Mouse (Mus musculus) forebrain, embryonic 13.5 days (tissue): ENCODE results near the gene Ap2a1. TPM values are rescaled to one million over a fixed set of nuclear protein-coding genes. Genes with fewer than 3 reads are reported as not detected.
A peak's percentile ranks its signal among the peaks of the same experiment; 100 is the strongest.

ENCODE experiments used
- ATAC-seq: fragments of 200-750 bp; cut with Nextera tagmentation; 2 replicates; pipeline ENCODE4 v1.8.0; 2017
- H3K27ac ChIP-seq: fragments of 300-500 bp; sonication (generic); 2 replicates; pipeline ENCODE4 v1.5.1; 2015; ENCODE audit warnings: inconsistent platforms, mild to moderate bottlenecking, moderate library complexity
- H3K27me3 ChIP-seq: fragments of 300-500 bp; sonication (generic); 2 replicates; pipeline ENCODE4 v1.6.1; 2015; ENCODE audit warnings: mild to moderate bottlenecking, inconsistent platforms
- H3K36me3 ChIP-seq: fragments of 300-500 bp; sonication (generic); 2 replicates; pipeline ENCODE4 v1.6.1; 2015; ENCODE audit warnings: mild to moderate bottlenecking, inconsistent platforms; ENCODE audit not compliant: poor library complexity, severe bottlenecking
- H3K4me1 ChIP-seq: fragments of 300-500 bp; sonication (generic); 2 replicates; pipeline ENCODE4 v1.6.1; 2015; ENCODE audit warnings: inconsistent platforms
- H3K4me2 ChIP-seq: fragments of 300-500 bp; sonication (generic); 2 replicates; pipeline ENCODE4 v1.6.1; 2015; ENCODE audit warnings: inconsistent platforms, mild to moderate bottlenecking, moderate library complexity
- H3K4me3 ChIP-seq: fragments of 300-500 bp; sonication (generic); 2 replicates; pipeline ENCODE4 v1.5.1; 2015; ENCODE audit warnings: mild to moderate bottlenecking, inconsistent platforms
- H3K9ac ChIP-seq: fragments of 300-500 bp; sonication (generic); 2 replicates; pipeline ENCODE4 v1.6.1; 2015; ENCODE audit warnings: mild to moderate bottlenecking, inconsistent platforms
- H3K9me3 ChIP-seq: fragments of 300-500 bp; sonication (generic); replicated peaks from 2 replicates; pipeline ENCODE4 v1.6.1; 2016; ENCODE audit warnings: inconsistent platforms
- WGBS: fragments of 180-500 bp; shearing (Covaris S2); methylation state at CpG from one replicate; pipeline ENCODE4 v1.1.7; 2015; 5-methylcytosine and 5-hydroxymethylcytosine counted together
- polyA plus RNA-seq: library from polyadenylated mRNA; unstranded; fragments of >200 nt; fragmentation: Nextera tagmentation; extraction: Ambion mirVana; gene quantifications from 2 replicates; pipeline ENCODE4 v1.2.1, GENCODE M21; 2015

Ap2a1 gene
- polyA plus RNA-seq, 1 experiment from 2014 or later = 81.7 TPM

- no peak overlapping the region for H3K9ac ChIP-seq
- WGBS = 94% methylated on average over 15 of the region's 15 CpGs
- H3K27me3 ChIP-seq = no peaks in the 10 kb centered on the region
- ATAC-seq = no peak
- no peak overlapping the region for H3K4me3 ChIP-seq
- H3K27ac ChIP-seq = no peak overlapping the region
- no peaks in the 10 kb centered on the region for H3K4me1 ChIP-seq
- no peaks in the 10 kb centered on the region for H3K9me3 ChIP-seq
- H3K4me2 ChIP-seq = no peak overlapping the region
- peaks cover 100% of the 10 kb centered on the region for H3K36me3 ChIP-seq
Measured at GRCm38 (mm10) chr7:44908706-44909476, 20.4 kb downstream of the Ap2a1 start.

GRCm38 (mm10) chr7:44905430-44905829 is 23.9 kb downstream of the Ap2a1 start:
- no peak for ATAC-seq
- H3K4me1 ChIP-seq = peaks cover 15% of the 10 kb centered on the region
- no peak overlapping the region for H3K9ac ChIP-seq
- no peak overlapping the region for H3K4me3 ChIP-seq
- 93% methylated on average over 20 of the region's 20 CpGs for WGBS
- no peaks in the 10 kb centered on the region for H3K27me3 ChIP-seq
- H3K36me3 ChIP-seq = peaks cover 99% of the 10 kb centered on the region
- no peak overlapping the region for H3K4me2 ChIP-seq
- no peaks in the 10 kb centered on the region for H3K9me3 ChIP-seq
- no peak overlapping the region for H3K27ac ChIP-seq

- peak overlapping the region; percentile 28 for H3K4me3 ChIP-seq
- H3K36me3 ChIP-seq = peaks cover 80% of the 10 kb centered on the region
- peak overlapping the region; percentile 51 for H3K9ac ChIP-seq
- H3K27ac ChIP-seq = peak overlapping the region; percentile 49
- H3K9me3 ChIP-seq = no peaks in the 10 kb centered on the region
- peaks cover 42% of the 10 kb centered on the region for H3K4me1 ChIP-seq
- ATAC-seq = peak; percentile 44
- WGBS = 16% methylated on average over 21 of the region's 21 CpGs
- no peaks in the 10 kb centered on the region for H3K27me3 ChIP-seq
- peak overlapping the region; percentile 54 for H3K4me2 ChIP-seq
Measured at GRCm38 (mm10) chr7:44901230-44901722, 28.0 kb downstream of the Ap2a1 start.

GRCm38 (mm10) chr7:44900632-44901031 is 28.7 kb downstream of the Ap2a1 start:
- H3K9me3 ChIP-seq = no peaks in the 10 kb centered on the region
- H3K27me3 ChIP-seq = no peaks in the 10 kb centered on the region
- H3K4me2 ChIP-seq = peak overlapping the region; percentile 54; the same call in 1 of the 2 replicates
- WGBS = 88% methylated on average over 11 of the region's 11 CpGs
- H3K27ac ChIP-seq = peak overlapping the region; percentile 49; the same call in 1 of the 2 replicates
- no peak overlapping the region for H3K9ac ChIP-seq
- H3K4me1 ChIP-seq = peaks cover 44% of the 10 kb centered on the region
- ATAC-seq = no peak
- H3K36me3 ChIP-seq = peaks cover 73% of the 10 kb centered on the region
- H3K4me3 ChIP-seq = no peak overlapping the region

GRCm38 (mm10) chr7:44898607-44899006 is 30.7 kb downstream of the Ap2a1 start:
- no peak for ATAC-seq
- H3K36me3 ChIP-seq = peaks cover 53% of the 10 kb centered on the region
- no peak overlapping the region for H3K4me3 ChIP-seq
- 42% methylated on average over 19 of the region's 19 CpGs for WGBS
- no peaks in the 10 kb centered on the region for H3K9me3 ChIP-seq
- H3K27me3 ChIP-seq = no peaks in the 10 kb centered on the region
- H3K4me1 ChIP-seq = peaks cover 62% of the 10 kb centered on the region
- H3K27ac ChIP-seq = no peak overlapping the region
- no peak overlapping the region; the same call in 1 of the 2 replicates for H3K4me2 ChIP-seq
- peak overlapping the region; percentile 43; the same call in 1 of the 2 replicates for H3K9ac ChIP-seq

- Histone ChIP-seq H3K4me1 (peaks cover 65% of the 10 kb centered on the region), H3K36me3 (peaks cover 32% of the 10 kb centered on the region), H3K9ac (peak overlapping the region; percentile 78), H3K4me3 (peak overlapping the region; percentile 62), H3K4me2 (peak overlapping the region; percentile 78), H3K9me3 (no peaks in the 10 kb centered on the region), H3K27me3 (no peaks in the 10 kb centered on the region), H3K27ac (peak overlapping the region; percentile 95)
- WGBS = 26% methylated on average over 10 of the region's 10 CpGs
- ATAC-seq = no peak
Measured at GRCm38 (mm10) chr7:44896499-44896898, 32.8 kb downstream of the Ap2a1 start.

DNA sequence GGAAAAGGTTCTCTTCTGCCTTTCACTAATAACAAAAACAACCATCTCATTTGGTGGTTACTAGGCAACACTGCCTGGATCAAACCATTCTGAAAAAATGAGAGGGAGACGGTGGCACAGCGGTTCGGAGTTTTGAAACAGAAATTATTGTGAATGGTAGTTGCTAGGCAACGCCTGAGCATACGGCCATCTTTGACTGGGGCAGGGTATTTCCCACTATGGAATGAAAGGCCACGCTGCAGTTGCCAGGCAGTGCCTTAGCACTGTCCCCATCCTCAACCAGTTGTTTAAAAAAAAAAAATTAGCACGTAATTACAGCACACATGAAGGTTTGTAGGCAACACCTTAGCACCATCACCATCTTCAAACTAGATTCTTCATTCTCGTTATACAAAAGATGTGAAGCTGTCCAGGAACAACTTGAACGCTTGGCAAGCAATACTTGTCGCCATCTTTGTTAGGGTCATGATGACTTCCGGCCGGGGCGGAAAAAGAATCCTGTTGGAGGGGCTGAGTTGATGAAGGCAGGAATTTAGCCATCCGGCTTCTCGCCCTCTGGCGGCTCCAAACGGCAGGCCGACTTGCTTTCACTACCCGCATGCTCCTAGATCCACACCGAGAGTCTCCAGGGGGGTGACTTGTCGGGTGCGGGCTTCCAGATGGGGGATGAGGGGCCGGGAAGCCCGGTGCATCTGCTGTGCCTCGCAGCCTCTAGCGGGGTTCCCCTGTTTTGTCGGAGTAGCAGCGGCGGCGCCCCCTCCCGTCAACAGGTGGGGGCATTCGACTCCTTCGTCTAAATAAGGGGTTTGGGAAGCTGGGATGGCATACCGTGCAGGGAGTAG is 33.5 kb downstream of the Ap2a1 start, which contains the start of gene Fuz:
Fuz (plus strand) TSS at position 487 of the 842 bp plus-strand sequence.
- WGBS = under 1% methylated on average over 34 of the region's 34 CpGs
- Histone ChIP-seq H3K4me3 (peak within 1 kb of the TSS; percentile 62), H3K4me2 (peak within 1 kb of the TSS; percentile 78), H3K9me3 (no peaks in the 10 kb centered on the region), H3K27me3 (no peaks in the 10 kb centered on the region), H3K27ac (peak within 1 kb of the TSS; percentile 95), H3K36me3 (peaks cover 26% of the 10 kb centered on the region), H3K4me1 (peaks cover 65% of the 10 kb centered on the region), H3K9ac (peak within 1 kb of the TSS; percentile 78)
- ATAC-seq = peak; percentile 78

DNA sequence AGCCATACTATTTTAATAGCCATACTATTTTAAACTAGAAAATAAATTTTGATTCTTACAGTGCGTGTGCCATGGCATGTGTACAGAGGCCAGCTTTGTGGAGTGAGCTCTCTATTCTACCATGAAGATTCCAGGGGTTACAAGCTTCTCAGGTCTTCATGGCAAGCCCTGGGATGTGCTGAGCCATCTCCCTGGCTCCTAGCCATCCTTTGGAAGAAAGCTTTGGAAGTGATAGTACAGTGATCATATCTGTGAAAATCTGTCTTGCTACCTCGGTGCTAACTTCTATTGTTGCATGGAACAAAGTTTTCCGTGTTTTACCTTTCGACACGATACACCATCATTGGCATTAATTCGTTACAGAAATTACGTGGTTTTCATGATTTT is 34.1 kb downstream of the Ap2a1 start:
- peak overlapping the region; percentile 52 for H3K9ac ChIP-seq
- peak overlapping the region; percentile 62 for H3K4me3 ChIP-seq
- WGBS = 14% methylated on average over 7 of the region's 7 CpGs
- H3K4me2 ChIP-seq = peak overlapping the region; percentile 78
- H3K27me3 ChIP-seq = no peaks in the 10 kb centered on the region
- peaks cover 65% of the 10 kb centered on the region for H3K4me1 ChIP-seq
- H3K9me3 ChIP-seq = no peaks in the 10 kb centered on the region
- peaks cover 26% of the 10 kb centered on the region for H3K36me3 ChIP-seq
- peak overlapping the region; percentile 95 for H3K27ac ChIP-seq
- ATAC-seq = no peak

DNA sequence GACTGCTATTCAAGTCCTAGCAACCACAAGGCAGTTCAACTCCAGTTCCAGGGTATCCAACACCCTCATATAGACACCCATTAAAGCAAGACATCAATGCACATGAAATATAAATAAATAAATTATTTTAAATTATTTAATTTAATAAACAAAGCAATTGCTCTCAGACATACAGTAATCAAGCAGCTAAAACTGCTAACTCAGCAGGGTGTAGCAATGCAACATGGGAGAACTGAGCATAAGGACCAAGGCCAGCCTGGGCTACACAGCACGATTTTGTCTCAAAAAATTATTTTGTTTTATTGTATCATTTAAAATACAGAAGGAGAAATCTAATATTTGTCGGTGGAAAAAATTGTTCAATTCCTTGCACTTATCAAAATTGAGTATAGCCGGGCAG is 35.1 kb downstream of the Ap2a1 start:
- Histone ChIP-seq H3K4me1 (peaks cover 68% of the 10 kb centered on the region), H3K9ac (no peak overlapping the region), H3K27ac (peak overlapping the region; percentile 95), H3K4me3 (no peak overlapping the region), H3K36me3 (peaks cover 23% of the 10 kb centered on the region), H3K4me2 (peak overlapping the region; percentile 78; the same call in 1 of the 2 replicates), H3K9me3 (no peaks in the 10 kb centered on the region), H3K27me3 (no peaks in the 10 kb centered on the region)
- 87% methylated on average over 3 of the region's 3 CpGs for whole genome bisulfite sequencing
- no peak for ATAC-seq

- ATAC-seq = no peak
- no peaks in the 10 kb centered on the region for H3K9me3 ChIP-seq
- peak overlapping the region; percentile 57 for H3K4me2 ChIP-seq
- peaks cover 24% of the 10 kb centered on the region for H3K36me3 ChIP-seq
- H3K4me3 ChIP-seq = peak overlapping the region; percentile 22
- H3K27me3 ChIP-seq = no peaks in the 10 kb centered on the region
- peak overlapping the region; percentile 95 for H3K27ac ChIP-seq
- peaks cover 67% of the 10 kb centered on the region for H3K4me1 ChIP-seq
- 2% methylated on average over 8 of the region's 8 CpGs for WGBS
- peak overlapping the region; percentile 35; the same call in 1 of the 2 replicates for H3K9ac ChIP-seq
Measured at GRCm38 (mm10) chr7:44893197-44893596, 36.1 kb downstream of the Ap2a1 start.

DNA sequence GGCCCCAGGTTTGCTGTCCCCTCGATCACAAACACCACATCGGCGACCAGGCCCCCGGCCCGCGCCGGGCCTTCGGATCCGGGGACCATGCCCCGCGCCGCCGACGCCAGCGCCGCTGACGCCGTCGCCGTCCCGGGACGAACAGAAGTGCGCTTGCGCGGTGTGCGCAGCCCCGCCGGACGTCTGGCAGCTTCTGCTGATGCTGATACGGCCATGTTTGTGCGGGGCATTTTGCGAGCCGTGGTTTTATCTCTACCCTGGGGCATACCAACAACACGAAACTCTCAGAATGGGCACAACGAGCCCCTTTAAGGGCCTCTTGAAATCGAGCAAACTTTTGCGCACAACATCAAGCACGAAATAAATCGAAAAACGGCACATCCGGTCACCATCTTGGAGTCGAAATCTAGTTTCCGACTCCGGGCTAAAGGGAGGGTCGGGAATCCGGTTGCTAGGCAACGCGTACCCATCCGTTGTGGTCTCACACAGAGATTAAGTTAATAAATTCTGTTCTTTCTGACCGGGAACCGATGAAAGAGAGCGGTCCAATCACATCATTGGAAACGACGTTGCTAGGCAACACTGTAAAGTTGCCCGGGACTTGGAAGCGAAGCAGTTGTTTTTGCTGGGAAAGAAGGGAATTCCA is 36.9 kb downstream of the Ap2a1 start, which contains the start of gene Med25:
Med25 (minus strand) TSS at position 437 of the 646 bp plus-strand sequence.
- no peaks in the 10 kb centered on the region for H3K27me3 ChIP-seq
- peak; percentile 78 for ATAC-seq
- peak within 1 kb of the TSS; percentile 95 for H3K4me2 ChIP-seq
- H3K27ac ChIP-seq = peak within 1 kb of the TSS; percentile 96
- H3K9me3 ChIP-seq = no peaks in the 10 kb centered on the region
- H3K36me3 ChIP-seq = peaks cover 30% of the 10 kb centered on the region
- peak within 1 kb of the TSS; percentile 85 for H3K4me3 ChIP-seq
- under 1% methylated on average over 56 of the region's 56 CpGs for WGBS
- H3K4me1 ChIP-seq = peaks cover 61% of the 10 kb centered on the region
- peak within 1 kb of the TSS; percentile 91 for H3K9ac ChIP-seq
